Mouse (Mus musculus) CD4-positive, CD25-positive, alpha-beta regulatory T cell, adult 4 months (primary cell): Measurements from ENCODE around the gene Dscam. TPM values are rescaled to one million over a fixed set of nuclear protein-coding genes. Genes with fewer than 3 reads are reported as not detected.

ENCODE experiments used
- ATAC-seq: one replicate; pipeline ENCODE4 v1.8.0; 2017
- polyA plus RNA-seq, 2 experiments: library from polyadenylated mRNA; unstranded; fragments of 100-300 nt; shearing (Covaris generic); gene quantifications; one replicate each; pipeline ENCODE4 v1.2.1; 2017

Dscam gene
- polyA plus RNA-seq, 2 experiments from 2014 or later = 1.9 to 2.8 TPM

GRCm38 (mm10) chr16:97016244-97016850, 154.2 kb downstream of the Dscam start:
- peak; percentile 68 for ATAC-seq

DNA sequence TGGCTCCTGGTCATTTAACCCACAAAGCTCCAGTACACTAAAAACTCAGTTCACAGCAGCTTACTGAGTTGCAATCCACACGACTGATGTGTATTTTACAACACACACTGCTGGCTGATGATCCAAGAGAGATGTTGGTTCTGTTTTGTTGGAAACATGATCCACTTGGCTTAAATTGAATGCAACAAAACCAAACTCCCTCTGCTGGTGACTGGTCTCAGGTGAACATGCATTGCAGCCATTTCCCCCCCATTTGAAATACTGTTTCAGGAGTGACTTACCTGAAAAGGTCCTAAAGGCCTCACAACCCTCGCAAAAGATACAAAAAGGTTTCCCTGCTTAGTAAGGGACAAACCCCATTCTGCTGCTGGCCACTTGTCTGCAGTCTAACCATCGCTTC, 156.2 kb downstream of the Dscam start:
- no peak for ATAC-seq

DNA sequence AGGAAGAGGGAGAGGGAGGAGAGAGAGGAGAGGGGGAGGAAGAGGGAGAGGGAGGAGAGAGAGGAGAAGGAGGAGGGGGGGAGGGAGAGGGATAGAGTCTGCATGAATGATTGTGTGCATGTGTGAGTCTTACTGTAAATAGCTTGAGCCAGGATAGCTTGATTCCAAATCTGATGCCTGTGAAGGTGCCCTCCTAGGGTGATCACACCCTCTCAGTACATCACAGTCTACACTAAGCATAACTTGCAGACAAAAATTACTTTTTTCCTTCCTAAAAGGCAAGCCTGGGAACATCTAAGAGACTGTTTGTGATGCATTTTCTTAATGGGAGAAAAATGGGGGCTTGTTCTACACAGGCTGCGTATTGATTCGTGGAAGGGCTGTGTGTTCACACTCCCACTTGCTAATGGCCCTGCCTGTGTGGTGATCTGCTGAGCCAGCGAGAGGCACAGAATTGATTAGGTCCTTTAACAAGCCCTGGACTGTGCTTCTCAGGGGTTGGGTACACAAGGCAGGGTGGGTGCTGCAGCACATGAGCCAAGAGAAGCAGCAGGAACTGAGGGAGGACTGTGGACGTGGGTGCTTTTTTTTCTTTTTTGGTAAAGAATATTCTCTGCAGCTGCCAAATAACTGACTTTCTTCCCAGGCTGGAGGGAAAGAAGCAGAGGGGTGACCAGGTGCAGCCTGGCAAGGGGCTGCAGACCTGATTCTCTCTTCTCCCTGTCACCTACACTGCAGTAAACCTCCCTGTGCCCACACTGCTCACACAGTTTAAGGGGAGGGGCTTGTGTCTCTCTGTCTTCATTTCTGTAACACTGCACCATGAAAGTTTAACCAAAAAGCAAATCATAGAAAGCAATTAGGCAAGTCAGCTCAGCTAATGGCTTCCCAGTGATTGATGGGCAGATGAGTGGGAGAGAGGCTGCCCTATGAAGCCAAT, 161.2 kb downstream of the Dscam start:
- no peak for ATAC-seq

DNA sequence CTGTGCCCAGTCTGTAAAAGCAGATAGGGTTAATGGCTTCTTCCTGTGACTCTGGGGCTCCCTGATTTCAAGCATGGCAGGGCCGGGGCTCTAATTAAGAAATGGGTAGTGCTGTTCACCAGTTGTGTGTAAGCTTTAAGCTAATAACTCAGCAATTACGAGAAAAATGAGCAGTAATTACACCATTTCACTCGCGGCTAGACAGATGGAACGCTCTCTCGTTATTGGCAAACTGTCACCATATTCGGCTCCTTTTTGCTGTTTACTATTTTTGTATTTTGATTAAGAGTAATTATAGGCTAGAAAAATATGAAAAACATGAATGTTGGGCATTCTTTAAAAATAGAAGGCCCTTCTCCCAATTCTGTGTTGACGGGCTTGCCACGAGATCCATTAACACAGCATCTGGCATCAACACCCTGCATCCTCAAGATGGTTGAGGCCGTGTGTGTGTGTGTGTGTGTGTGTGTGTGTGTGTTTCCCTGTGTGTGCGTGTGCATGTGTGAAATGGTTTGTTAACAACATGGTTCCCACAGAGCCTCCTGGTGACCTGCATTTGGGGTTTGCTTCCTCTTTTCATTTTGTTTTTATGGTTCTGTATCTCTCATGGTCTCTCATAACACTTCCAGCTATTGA, 162.5 kb downstream of the Dscam start:
- no peak for ATAC-seq

DNA sequence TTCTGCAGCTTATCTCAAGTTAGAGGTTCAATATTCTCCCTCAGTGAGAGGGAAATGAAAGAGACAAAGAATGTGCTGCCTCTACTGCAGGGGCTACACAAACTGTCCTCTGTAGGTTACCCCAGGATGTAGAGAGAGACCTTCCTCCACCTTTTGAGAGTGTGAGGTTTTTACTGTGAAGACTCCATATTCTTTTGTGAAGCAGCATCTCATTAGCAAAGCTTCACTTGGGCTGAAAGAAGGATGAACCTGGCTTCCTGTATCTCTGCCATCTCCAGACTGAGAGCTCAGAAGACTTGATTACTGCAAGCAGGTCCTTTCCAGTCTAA, 163.7 kb downstream of the Dscam start:
- no peak for ATAC-seq

DNA sequence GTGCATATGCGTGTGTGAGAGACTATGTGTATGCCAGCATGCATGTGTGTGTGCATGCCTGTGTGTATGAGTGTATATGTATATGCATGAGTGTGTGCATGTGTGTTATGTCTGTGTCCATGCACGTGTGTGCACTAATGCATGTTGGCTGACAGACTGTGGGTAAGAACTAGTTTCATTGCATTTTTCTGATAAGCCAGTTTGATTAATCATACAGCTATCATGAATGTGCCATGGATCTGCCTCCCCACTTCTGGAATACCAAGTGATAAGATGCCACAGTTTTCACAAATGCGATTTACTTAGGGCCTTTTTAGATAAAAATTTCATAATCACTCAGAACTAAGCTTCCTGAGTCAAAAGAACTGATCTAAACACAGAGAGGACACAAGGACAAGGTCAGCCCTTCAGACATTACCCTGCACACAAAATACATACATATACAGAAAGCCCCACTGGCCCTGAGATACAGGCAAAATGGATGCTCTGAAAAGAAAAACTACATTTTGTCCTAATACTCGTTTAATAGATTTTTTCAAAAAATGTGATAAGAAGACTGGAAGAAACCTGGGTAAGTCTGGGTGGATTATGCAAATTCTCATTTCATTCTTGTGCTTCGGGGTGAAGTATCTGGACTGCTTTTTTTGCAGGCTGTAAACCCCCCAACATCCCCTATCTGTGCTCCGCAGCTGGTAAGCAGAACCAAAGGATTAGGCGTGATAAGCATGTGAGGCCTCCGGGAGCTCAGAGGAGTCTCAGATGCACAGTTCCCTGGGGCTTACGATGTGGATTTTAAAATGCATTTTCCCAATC, 164.3 kb downstream of the Dscam start:
- no peak for ATAC-seq

DNA sequence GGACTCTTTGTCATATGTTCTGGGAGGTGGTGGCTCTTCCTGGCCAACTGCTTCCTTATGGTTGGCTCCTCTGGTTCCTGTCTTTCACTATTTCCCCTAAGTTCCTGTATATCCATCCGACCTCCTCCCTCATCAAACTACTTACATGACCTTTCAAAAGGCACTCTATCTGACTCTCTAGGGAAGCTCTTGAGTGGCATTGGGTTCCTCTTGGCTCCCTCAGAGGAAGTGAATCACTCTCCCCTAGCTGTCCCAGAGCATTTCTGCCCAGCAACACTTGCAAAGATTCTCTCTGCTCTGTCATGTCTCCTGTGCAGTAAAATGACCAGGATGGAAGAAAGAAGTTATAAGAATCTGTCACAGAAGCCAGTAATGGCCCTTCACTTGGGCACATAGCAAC, 166.6 kb downstream of the Dscam start:
- no peak for ATAC-seq

- no peak for ATAC-seq
Observed at GRCm38 (mm10) chr16:97002837-97003236, 167.7 kb downstream of the Dscam start.

DNA sequence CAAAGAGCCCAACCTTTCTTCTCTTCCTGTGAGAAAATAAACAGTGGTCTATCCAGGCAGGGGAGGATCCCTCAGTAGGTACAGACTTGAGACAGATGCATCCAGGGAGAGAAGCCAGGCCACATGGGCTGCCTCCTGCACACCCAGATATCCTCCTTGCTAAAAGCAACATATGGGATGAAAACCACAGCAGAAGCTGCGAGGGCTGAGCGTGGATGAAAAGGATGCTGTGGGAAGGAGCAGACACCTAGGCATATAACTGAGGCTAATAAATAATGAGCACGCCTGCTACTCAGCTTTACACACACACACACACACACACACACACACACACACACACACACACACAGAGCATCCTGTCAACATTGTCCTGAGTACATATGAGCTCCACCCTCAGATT, 168.4 kb downstream of the Dscam start:
- no peak for ATAC-seq

- ATAC-seq = no peak
Observed at GRCm38 (mm10) chr16:96996854-96997253, 173.7 kb downstream of the Dscam start.

DNA sequence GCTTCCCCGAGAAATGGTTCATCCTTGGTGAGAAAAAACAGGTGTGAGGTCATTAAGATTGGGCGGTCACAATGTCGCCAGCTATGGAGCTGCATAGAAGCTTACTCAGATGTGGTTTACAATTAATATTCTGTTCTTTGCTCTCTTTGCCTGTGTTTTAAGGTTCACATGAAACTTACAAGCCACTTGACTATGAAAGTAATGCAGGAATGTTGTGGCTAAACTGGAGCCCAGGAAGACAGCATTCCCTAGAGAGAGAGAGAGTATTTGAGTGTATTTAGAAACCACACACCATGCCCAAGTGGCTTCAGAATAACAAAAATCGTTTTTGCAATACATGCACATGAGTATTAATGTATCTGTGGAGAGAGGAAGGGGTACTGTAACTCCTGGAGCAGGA, 174.7 kb downstream of the Dscam start:
- ATAC-seq = no peak

DNA sequence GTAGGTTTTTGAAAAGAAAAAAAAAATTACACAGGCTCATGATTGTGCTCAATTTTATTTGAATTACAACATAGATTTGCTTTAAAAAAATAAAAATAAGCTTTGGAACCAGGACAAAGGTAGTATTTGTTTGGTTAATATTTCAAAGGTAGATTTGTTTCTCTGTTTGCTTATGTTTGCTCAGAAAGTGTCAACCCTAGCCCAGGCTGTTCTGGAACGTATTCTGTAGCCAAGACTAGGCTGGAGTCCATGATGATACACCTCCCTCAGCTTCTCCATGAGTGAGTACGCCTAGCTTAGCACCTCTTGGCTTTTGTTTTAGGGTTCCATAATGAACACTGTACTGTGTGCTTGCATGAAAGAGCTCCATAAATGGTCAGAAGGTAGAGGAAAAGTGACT, 183.2 kb downstream of the Dscam start:
- no peak for ATAC-seq

DNA sequence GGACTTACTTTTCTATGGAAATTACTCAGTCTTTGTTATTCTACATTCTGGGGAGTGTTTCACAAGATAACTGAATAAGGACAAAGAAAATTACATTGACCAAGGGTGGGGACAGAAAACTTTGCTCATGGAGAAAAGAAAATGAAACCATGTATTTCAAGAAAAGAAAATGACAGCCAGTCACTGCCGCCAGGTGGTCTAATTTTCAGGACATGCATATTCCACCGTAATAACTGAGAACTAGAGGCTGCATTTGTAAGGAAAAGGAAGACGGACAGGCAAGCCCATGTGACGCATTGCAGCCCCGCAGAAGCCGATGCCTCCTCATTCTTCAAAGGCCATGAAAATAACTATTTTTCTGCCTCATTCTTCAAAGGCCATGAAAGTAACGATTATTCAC, 197.3 kb downstream of the Dscam start:
- ATAC-seq = no peak

DNA sequence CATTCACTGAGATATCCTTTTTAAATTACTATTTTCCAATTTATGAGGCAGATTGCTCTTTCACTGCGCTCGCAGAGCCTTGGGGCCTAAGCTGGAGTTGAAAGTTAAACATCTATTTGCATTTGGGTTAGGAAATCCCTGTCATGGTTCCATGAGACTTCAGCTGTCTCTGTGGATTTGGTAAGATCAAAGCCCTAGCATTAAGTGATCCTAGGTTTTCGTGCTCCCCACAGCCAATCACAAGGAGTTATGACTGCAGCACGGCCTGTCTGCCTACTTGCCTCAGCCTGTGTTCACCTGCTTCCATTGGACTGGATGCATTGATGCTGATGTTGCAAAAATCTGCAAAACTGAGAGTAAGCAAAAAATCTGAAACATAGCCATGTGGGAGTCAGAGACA, 198.8 kb downstream of the Dscam start:
- ATAC-seq = no peak

DNA sequence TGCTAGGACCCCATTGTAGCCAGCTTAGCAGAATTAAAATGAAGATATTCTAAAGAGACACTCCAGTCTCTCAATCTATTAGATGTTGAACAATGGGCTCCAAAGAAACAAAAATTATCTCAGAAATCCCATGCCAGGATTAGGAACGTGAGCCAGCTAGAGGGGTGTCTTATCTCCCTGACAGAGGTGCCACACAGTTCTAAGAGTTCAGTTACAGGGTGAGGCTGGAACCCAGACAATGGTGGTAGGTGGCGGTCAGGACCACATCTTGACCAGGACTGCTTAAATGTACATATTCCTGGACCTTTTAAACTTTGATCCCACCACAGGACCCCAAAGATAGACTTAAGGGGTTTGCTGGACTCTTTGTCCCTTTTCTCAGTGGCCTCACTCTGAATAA, 200.1 kb downstream of the Dscam start:
- no peak for ATAC-seq

DNA sequence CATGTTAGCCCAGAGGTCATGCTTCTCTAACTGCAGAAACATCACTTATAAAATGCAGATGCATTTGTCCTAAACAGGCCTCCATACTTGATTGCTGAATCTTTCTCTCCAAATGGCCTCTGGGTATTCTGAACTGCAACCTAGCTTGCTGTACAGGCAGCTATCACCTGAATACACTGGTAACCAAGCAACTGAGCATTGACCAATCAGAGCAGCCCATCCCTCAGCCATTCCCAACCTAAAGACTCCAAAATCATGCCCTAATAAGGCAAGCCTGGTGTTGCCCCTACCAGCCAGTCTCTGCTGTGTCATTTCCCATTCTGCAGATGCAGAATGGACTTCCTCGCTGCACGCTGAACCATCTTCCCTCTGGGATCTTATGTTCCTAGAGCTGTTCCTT, 200.9 kb downstream of the Dscam start:
- ATAC-seq = no peak

GRCm38 (mm10) chr16:96968885-96969480, 201.6 kb downstream of the Dscam start:
- no peak for ATAC-seq

GRCm38 (mm10) chr16:96959695-96960094, 210.9 kb downstream of the Dscam start:
- ATAC-seq = no peak

DNA sequence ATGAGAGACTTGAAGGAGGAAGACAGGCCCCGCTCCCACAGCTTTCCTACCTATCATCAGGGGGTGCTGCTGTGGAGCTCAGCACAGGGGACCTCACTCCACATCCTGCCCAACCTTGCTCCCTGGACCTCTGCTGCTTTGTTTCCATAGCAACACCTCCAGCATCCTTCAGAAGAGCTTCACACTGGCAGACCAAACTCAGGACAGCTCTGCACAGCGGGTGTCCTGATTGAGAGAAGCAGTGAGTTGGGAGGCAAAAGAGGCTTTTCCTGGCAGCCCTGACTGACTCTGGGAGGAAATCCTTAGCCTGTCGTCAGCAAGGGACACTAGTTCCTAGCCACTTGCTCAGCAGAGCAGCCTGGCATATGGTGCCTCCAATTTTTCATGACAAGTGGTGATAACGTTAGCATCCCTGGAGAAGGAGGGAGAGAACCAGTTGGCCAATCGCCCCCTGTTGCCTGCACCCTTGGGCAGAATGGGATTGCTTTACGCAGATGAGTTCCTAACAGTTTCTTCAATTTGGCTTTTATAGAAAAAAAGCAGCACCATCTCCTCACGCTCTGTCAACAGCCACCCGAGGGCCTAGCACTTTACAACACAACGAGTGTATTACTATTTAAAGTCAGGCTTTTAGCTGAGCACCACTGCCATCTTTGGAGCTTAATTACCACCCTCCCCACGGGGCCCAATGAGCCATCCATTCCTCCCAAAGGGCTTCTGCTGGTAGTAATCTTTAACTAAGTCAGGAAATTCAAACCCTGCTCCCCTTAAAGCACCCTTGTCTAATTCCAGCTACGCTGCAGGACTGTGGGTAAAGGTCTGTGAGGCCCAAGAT, 224.9 kb downstream of the Dscam start:
- ATAC-seq = no peak

- no peak for ATAC-seq
Observed at GRCm38 (mm10) chr16:96943648-96944047, 226.9 kb downstream of the Dscam start.

DNA sequence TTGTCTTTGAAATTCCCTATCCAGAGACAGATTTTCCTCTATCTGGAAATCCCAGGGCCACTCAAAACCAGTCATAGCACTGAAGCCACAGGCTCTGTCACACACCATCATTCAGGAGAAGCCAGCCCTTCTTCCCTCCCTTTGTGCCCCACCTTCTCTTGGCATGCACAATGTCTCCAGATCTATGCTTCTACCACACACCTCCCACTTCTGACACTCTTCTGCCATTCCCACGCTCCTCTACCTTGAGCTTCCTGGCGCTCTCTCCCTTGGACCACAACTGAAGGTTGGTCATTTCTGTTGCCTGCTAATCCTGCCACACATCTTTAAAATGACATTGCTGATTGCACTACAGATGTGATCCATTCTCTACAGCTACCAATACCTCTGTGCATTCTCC, 235.8 kb downstream of the Dscam start:
- ATAC-seq = no peak

DNA sequence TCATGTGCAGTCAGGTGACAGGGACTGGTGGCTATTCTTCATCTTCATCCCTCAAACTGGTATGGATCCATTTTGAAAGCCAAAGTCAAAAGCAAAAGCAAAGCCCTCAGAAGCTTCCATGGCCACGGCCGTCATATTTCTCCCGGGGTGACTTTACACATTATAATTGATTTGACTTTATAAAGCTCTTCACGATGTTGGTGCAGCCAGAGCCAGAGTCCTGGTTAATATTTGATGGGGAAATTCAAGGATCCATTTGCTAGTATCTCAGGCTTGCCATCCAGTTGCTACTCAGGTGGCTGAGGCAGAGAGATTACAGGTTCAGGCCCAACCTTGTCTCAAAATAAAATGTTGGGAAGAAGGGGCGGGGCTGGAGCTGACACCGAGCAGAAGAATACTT, 238.3 kb downstream of the Dscam start:
- no peak for ATAC-seq
